Mouse (Mus musculus): Measurements from ENCODE around the gene Ankrd12. TPM values are rescaled to one million over a fixed set of nuclear protein-coding genes. Genes with fewer than 3 reads are reported as not detected.

Ankrd12 gene
- total RNA-seq, 2 experiments from 2014 or later, result 110 to 119 TPM

DNA sequence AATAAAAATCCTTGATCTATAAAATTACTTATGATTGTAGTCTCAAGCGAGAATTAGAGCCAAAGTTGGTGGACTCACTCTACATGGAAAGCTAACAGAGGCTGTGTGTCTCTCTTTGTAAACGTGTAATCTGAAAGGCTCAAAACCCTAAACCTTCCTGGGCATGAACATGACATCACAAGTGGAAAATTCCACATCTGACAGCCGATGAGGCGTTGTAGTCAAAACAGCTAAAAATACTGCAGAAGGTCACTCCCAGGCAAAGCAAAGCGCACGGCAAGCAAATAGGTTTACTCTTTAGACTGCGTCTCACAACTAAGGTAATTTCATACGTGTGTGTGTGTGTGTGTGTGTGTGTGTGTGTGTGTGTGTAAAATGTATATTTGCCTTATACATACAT lies 129.6 kb downstream of the Ankrd12 start:
- no peak for DNase-seq (ENCODE audit: extremely low spot score in 1 of 2, low spot score in 2 of 2)
- intact Hi-C loops (cut with DNase I), result loop anchor here (5.0 kb wide), 1 partner anchor 60 kb away; the partner anchor contains the start of gene Ralbp1

DNA sequence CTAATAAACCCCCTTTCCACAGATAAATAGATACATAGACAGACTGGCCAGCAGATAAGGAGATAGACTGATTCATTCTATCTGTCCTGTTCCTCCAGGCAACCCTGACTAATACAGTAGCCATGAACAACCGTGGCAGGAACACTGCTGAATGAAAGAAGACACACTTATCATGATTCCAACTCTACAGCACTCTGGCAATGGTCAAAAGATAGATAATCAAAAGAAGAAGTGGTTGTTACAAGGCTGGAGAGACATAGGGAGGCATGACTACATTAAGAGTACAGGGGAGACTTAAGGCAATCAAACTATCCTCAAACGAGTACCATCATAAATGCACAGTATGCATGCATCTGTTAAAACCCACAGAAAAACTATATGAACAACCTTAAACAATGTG lies 131.5 kb downstream of the Ankrd12 start:
- intact Hi-C loops (cut with DNase I), result loop anchor here (5.0 kb wide), 1 partner anchor 58 kb away; the partner anchor contains the start of gene Ralbp1
- no peak for DNase-seq (ENCODE audit: extremely low spot score in 1 of 2, low spot score in 2 of 2)

- intact Hi-C loops (cut with DNase I), result no loop called here
- no peak for DNase-seq (ENCODE audit: extremely low spot score in 1 of 2, low spot score in 2 of 2)
Observed at GRCm38 (mm10) chr17:65942394-65942793, 134.5 kb downstream of the Ankrd12 start.

DNA sequence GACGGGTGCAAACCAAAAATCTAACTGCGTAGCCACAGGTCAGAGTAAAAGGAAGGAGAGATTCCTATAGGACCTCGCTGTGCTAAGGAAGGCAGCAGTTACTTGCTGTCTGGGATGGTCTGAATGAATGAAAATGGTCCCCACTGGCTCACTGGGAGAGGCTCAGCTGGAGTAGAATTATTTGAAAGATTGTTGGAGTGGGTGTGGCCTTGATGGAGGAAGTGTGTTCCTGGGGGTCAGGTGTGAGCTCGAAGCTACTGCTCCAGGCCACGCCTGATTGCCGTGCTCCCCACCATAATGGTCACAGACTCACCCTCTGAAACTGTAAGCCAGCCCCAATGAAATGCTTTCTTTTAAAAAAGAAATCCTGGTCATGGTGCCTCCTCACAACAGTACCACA lies 135.6 kb downstream of the Ankrd12 start:
- no peak for DNase-seq (ENCODE audit: extremely low spot score in 1 of 2, low spot score in 2 of 2)
- intact Hi-C loops (cut with DNase I), result no loop called here

GRCm38 (mm10) chr17:65940221-65940620 lies 136.7 kb downstream of the Ankrd12 start:
- intact Hi-C loops (cut with DNase I), result no loop called here
- DNase-seq (ENCODE audit: extremely low spot score in 1 of 2, low spot score in 2 of 2), result no peak

DNA sequence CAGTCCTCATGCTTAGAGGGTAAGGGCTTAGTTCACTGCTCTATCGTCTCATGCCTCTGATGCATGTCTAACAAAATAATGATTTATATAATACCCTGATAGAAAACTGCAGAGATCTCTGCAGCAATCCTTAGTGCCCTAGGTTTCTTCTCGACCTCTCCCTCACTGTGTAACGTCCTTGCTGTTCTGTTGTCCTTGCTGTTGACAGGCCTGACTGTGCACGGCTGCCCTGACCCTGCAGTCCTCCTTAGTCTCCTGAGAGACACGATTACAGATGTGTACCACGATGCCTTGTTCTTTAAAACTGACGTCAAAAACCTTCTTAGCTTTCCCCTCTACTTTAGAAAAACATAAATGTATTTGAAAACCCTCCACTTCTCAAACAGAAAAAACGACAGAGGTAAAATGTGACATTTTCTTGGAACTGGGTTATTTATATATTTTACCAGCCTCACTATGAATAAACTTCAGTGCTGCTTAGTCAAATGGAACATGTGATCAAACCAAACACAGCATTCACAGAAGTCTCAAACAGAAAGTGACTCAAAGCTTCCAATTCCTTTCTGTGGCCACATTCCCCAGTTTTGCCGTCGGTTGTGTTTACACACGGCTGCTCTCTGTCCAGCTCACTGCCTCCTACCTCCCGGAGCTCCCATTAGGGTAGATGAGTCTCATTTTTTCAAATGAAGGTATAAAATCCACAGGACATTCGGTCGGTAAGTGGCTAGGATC lies 137.3 kb downstream of the Ankrd12 start:
- intact Hi-C loops (cut with DNase I), result no loop called here
- no peak for DNase-seq (ENCODE audit: extremely low spot score in 1 of 2, low spot score in 2 of 2)

DNA sequence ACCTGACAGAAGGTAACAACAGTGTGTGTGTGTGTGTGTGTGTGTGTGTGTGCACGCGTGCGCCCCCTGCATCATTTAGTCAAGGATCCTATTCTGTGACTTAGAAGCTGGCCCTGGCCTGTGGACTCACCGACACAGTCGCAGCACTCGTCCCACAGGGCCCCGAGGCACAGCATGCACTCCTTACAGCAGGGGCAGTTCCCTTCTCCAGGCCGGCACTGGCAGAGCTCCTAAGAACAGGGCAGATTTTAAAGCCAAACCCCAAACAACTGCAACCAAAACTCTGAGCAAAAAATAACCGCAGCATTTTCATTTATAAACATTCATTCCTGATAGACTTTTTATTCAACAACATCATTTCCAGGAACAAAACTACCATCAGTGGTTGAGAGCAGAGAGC lies 139.2 kb downstream of the Ankrd12 start:
- intact Hi-C loops (cut with DNase I), result no loop called here
- no peak for DNase-seq (ENCODE audit: extremely low spot score in 1 of 2, low spot score in 2 of 2)

- intact Hi-C loops (cut with DNase I), result no loop called here
- no peak for DNase-seq (ENCODE audit: extremely low spot score in 1 of 2, low spot score in 2 of 2)
Observed at GRCm38 (mm10) chr17:65933741-65934140, 143.1 kb downstream of the Ankrd12 start.

DNA sequence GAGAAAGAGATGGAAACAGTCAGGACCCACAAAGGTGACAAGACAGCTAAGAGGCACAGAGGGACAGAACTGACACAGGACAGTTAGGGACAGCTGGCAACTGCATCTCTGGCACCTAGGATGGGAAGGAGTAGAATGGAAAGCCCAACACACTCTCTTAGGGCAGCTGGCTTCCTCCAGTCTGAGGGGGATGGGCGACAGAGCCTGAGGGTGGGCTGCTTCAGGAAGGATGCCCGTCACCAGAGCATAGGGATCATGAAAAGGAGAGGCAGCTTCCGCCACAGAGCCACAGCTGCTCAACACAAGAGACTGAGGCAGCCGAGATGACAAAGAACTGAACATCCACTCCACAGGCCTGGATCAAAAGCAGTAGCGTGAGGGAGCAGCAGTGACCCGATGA lies 145.4 kb downstream of the Ankrd12 start:
- intact Hi-C loops (cut with DNase I), result no loop called here
- DNase-seq (ENCODE audit: extremely low spot score in 1 of 2, low spot score in 2 of 2), result no peak

- intact Hi-C loops (cut with DNase I), result no loop called here
- DNase-seq (ENCODE audit: extremely low spot score in 1 of 2, low spot score in 2 of 2), result peak in 1 of 2 experiments; percentile 51
Observed at GRCm38 (mm10) chr17:65930960-65931359, 145.9 kb downstream of the Ankrd12 start.

- intact Hi-C loops (cut with DNase I), result no loop called here
- no peak for DNase-seq (ENCODE audit: extremely low spot score in 1 of 2, low spot score in 2 of 2)
Observed at GRCm38 (mm10) chr17:65930158-65930826, 146.6 kb downstream of the Ankrd12 start.

DNA sequence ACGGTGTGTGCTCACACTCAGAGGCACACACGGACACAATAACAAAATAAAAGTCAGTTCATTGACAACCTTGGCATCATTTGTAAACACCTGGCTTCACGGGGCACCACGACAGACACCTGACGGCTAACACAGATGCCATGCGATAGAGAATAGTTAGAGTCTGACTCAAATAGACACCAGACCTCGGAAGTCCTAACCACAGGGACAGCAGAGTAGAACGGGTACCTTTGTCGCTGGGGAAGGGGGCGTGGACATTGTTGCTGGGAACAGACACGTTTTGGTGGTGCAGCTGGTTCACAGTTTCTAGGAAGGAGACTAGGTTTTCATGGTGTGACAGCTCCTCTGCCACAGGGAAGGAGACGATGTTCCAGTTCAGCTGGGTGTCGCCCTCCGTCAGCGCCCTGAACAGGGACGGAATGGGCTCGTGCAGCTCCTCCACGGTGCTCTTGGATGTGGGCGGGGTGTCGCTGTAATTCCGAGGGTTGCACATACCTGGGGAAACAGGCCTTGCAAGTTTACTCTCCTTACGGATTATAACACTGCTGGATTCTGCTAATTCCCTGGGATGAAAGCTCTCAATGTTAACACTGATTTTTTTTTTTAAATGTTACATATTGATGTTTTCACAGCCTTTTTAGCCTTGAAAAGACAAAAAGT lies 147.4 kb downstream of the Ankrd12 start:
- no peak for DNase-seq (ENCODE audit: extremely low spot score in 1 of 2, low spot score in 2 of 2)
- intact Hi-C loops (cut with DNase I), result no loop called here

DNA sequence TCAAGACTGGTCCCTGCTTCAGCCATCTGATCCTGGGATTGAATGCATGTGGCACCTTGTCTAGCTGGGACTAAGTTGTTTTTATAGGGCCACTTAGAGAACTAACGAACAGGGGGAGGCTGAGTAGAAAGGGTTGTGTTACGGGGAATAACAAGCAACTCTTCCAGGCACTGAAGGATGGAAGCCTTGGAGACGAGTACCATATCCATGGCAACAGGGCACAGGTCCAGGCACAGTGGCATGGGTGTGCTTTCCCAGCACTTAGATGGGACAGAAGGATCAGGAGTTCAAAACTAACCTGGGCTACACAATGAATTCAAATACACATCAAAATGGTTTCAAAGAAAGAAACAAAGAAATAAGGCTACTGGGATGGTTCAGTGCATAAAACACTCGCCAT lies 149.8 kb downstream of the Ankrd12 start:
- intact Hi-C loops (cut with DNase I), result no loop called here
- DNase-seq (ENCODE audit: extremely low spot score in 1 of 2, low spot score in 2 of 2), result peak; percentile 56 to 64

GRCm38 (mm10) chr17:65924218-65924617 lies 152.7 kb downstream of the Ankrd12 start:
- intact Hi-C loops (cut with DNase I), result no loop called here
- DNase-seq (ENCODE audit: extremely low spot score in 1 of 2, low spot score in 2 of 2), result no peak

- no peak for DNase-seq (ENCODE audit: extremely low spot score in 1 of 2, low spot score in 2 of 2)
- intact Hi-C loops (cut with DNase I), result no loop called here
Observed at GRCm38 (mm10) chr17:65921975-65922374, 154.9 kb downstream of the Ankrd12 start.

GRCm38 (mm10) chr17:65919235-65919634 lies 157.7 kb downstream of the Ankrd12 start:
- intact Hi-C loops (cut with DNase I), result no loop called here
- no peak for DNase-seq (ENCODE audit: extremely low spot score in 1 of 2, low spot score in 2 of 2)

DNA sequence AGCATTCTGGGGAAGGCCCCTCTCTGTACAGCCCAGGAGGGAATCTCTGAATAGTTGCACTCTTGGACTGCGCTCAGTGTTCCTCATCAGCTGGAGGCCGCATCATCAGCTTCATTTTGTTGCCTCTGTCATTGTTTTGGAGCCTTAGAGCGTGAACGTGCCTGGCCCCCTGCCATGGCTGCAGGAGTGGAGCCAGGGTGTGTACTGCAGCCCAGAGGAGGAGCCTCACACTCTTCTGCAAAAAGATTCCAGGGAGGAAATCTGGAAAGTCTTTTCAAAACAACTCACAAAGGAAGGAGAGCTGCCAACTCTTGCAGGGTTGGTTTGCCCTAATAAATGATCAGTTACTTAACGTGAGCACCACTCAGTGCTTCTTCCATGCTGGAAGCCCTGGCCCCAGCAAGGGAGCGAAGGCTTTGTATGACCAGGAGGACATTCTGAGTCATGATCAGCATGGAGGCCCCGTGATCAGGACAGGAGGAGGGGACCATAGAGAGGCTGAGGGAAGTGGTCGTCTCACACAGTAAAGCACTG lies 160.7 kb downstream of the Ankrd12 start:
- DNase-seq (ENCODE audit: extremely low spot score in 1 of 2, low spot score in 2 of 2), result peak; percentile 79 to 90
- intact Hi-C loops (cut with DNase I), result no loop called here
